Mouse (Mus musculus) liver, postnatal 0 days (tissue): Measurements from ENCODE around the gene Mki67.

Experiments used
- CTCF ChIP-seq: sonication (generic); IDR thresholded peaks from 2 replicates; pipeline ENCODE4 v1.5.1; 2016; ENCODE audit warnings: antibody characterized with exemption, low read depth
- EP300 ChIP-seq: IDR thresholded peaks from 2 replicates; pipeline ENCODE4 v1.6.1; 2016; ENCODE audit warnings: antibody characterized with exemption, low read depth, mild to moderate bottlenecking

- no peak for TF ChIP-seq CTCF
- no peak for TF ChIP-seq EP300
These were observed 67.3 kb downstream of the Mki67 start for GRCm38 (mm10) chr7:135648821-135649220.
